Mouse (Mus musculus) heart, adult 2 months (tissue): ENCODE data around the gene Fgfr1op2. TPM values are rescaled to one million over a fixed set of nuclear protein-coding genes. Genes with fewer than 3 reads are reported as not detected.

Source experiments
- DNase-seq, 2 experiments: peaks; one replicate each; pipeline ENCODE4 v3.0.0; 2021
- H3K27ac ChIP-seq: fragments of 200-600 bp; 2 replicates; pipeline ENCODE4 v1.8.1; 2022
- H3K27me3 ChIP-seq: fragments of 200-500 bp; 2 replicates; pipeline ENCODE4 v1.6.1; 2012; ENCODE audit warnings: mild to moderate bottlenecking, low read length, inconsistent platforms, mixed read lengths; ENCODE audit not compliant: control insufficient read depth, insufficient read depth
- H3K36me3 ChIP-seq: fragments of 200-500 bp; 2 replicates; pipeline ENCODE4 v1.6.1; 2012; ENCODE audit warnings: low read length, inconsistent platforms; ENCODE audit not compliant: control insufficient read depth, insufficient read depth
- H3K4me1 ChIP-seq: fragments of 200-500 bp; 2 replicates; pipeline ENCODE4 v1.6.1; 2011; ENCODE audit warnings: low read length; ENCODE audit not compliant: control insufficient read depth, insufficient read depth
- H3K4me3 ChIP-seq: fragments of 200-600 bp; 2 replicates; pipeline ENCODE4 v1.8.1; 2022
- H3K79me2 ChIP-seq: fragments of 200-500 bp; replicated peaks from 2 replicates; pipeline ENCODE4 v1.6.1; 2012; ENCODE audit warnings: mild to moderate bottlenecking, inconsistent platforms, low read length, moderate library complexity, mixed read lengths; ENCODE audit not compliant: control insufficient read depth, insufficient read depth
- H3K9ac ChIP-seq: fragments of 200-500 bp; 2 replicates; pipeline ENCODE4 v1.6.1; 2012; ENCODE audit warnings: low read depth, mild to moderate bottlenecking, control low read depth, inconsistent platforms, low read length, mixed read lengths
- CTCF ChIP-seq: fragments of 200-600 bp; IDR thresholded peaks from 2 replicates; pipeline ENCODE4 v1.8.1; 2022; ENCODE audit warnings: antibody characterized with exemption, mild to moderate bottlenecking, moderate library complexity
- EP300 ChIP-seq: fragments of 200-500 bp; IDR thresholded peaks from 2 replicates; pipeline ENCODE4 v1.6.1; 2011; ENCODE audit warnings: low read depth, low read length, control low read depth; ENCODE audit not compliant: insufficient read depth
- POLR2A ChIP-seq: fragments of 200-500 bp; IDR thresholded peaks from 2 replicates; pipeline ENCODE4 v1.6.1; 2011; ENCODE audit warnings: mild to moderate bottlenecking, low read depth, low read length, control low read depth; ENCODE audit not compliant: insufficient read depth
- WGBS: fragments of 180-500 bp; shearing (Covaris S2); methylation state at CpG from one replicate; pipeline ENCODE4 v1.1.7; 2018; 5-methylcytosine and 5-hydroxymethylcytosine counted together
- intact Hi-C: fragments of 180-260 bp; cut with DNase I; formaldehyde crosslinking; loops from one replicate; pipeline ENCODE4 v1.15.1; 2025
- long read RNA-seq: library from polyadenylated mRNA; stranded (forward); transcript quantifications from one replicate; pipeline ENCODE4 v2.0.0, GENCODE M21; 2021
- polyA plus RNA-seq: library from polyadenylated mRNA; depleted of rRNA; stranded (reverse); fragments of >200 nt; gene quantifications from 2 replicates; pipeline ENCODE4 v1.2.3, GENCODE M21; 2012; rRNA removed
- total RNA-seq, 2 experiments: library from RNA; stranded (reverse); gene quantifications; 2 replicates each; pipeline ENCODE4 v1.2.3; 2021

The Fgfr1op2 gene
- total RNA-seq (10 to 100 TPM; 67.5 to 72.2 TPM), polyA plus RNA-seq (31.3 and 42.6 TPM in 2 replicates)
- long read RNA-seq, transcript Fgfr1op2-202 (5 exons, 918 nt), result minor isoform, 15 of 145 reads
- long read RNA-seq, transcript Fgfr1op2-204 (7 exons, 2,880 nt), result minor isoform, 37 of 145 reads
- long read RNA-seq, transcript Fgfr1op2-203 (6 exons, 2,766 nt), result major isoform, 82 of 145 reads
- long read RNA-seq, partial matches to known transcripts, result 5 of 145 reads
- long read RNA-seq, other reads (novel, unspliced or antisense), result 6 of 145 reads

- Histone ChIP-seq H3K4me1 (peaks cover 9% of the 10 kb centered on the region), H3K36me3 (peaks cover 6% of the 10 kb centered on the region), H3K4me3 (peak within 1 kb of the TSS; percentile 94), H3K27ac (peak within 1 kb of the TSS; percentile 100), H3K79me2 (no peaks in the 10 kb centered on the region; the same call in none of the 2 replicates), H3K9ac (peak within 1 kb of the TSS; percentile 95), H3K27me3 (no peaks in the 10 kb centered on the region)
- intact Hi-C loops, result loop anchor here (2.0 to 10.0 kb wide), 4 partner anchors 66 to 188 kb away; partner anchors contain the start of genes Itpr2, Med21, Stk38l and Tm7sf3
- WGBS, result 1% methylated on average over 13 of the region's 13 CpGs
- TF ChIP-seq CTCF (no peak), EP300 (no peak), POLR2A (no peak)
- no peak for DNase-seq
These were observed at the start of gene Fgfr1op2 for GRCm38 (mm10) chr6:146576903-146577302. Gene Fgfr1op2, plus strand, starts transcription at chr6:146577203.

- H3K4me1 ChIP-seq, result peaks cover 6% of the 10 kb centered on the region
- H3K4me3 ChIP-seq, result no peak overlapping the region
- TF ChIP-seq EP300, result no peak
- no peak for TF ChIP-seq CTCF
- TF ChIP-seq POLR2A, result no peak
- H3K36me3 ChIP-seq, result no peaks in the 10 kb centered on the region
- H3K27me3 ChIP-seq, result no peaks in the 10 kb centered on the region
- H3K27ac ChIP-seq, result no peak overlapping the region
- WGBS, result 47% methylated on average over 2 of the region's 2 CpGs
- H3K9ac ChIP-seq, result no peak overlapping the region
- H3K79me2 ChIP-seq, result no peaks in the 10 kb centered on the region
- DNase-seq, result no peak
- intact Hi-C loops, result no loop called here
These were observed 49.5 kb upstream of the Fgfr1op2 start for GRCm38 (mm10) chr6:146527537-146527936.

GRCm38 (mm10) chr6:146530363-146530762 lies 46.6 kb upstream of the Fgfr1op2 start:
- no peaks in the 10 kb centered on the region for H3K79me2 ChIP-seq
- no peak overlapping the region for H3K9ac ChIP-seq
- DNase-seq, result no peak
- TF ChIP-seq POLR2A, result no peak
- TF ChIP-seq CTCF, result no peak
- no peak for TF ChIP-seq EP300
- peak overlapping the region; percentile 9; the same call in 1 of the 2 replicates for H3K27ac ChIP-seq
- H3K4me1 ChIP-seq, result peaks cover 6% of the 10 kb centered on the region
- no peaks in the 10 kb centered on the region for H3K36me3 ChIP-seq
- 66% methylated on average over 7 of the region's 7 CpGs for WGBS
- intact Hi-C loops, result no loop called here
- no peaks in the 10 kb centered on the region for H3K27me3 ChIP-seq
- no peak overlapping the region for H3K4me3 ChIP-seq

- peak; percentile 77 for TF ChIP-seq EP300
- 0 out of 2 replicates have a peak, but pooled peaks have one; percentile 31 for TF ChIP-seq POLR2A
- TF ChIP-seq CTCF, result no peak
- no peak overlapping the region for H3K4me3 ChIP-seq
- no peak for DNase-seq
- H3K9ac ChIP-seq, result no peak overlapping the region
- no peaks in the 10 kb centered on the region for H3K36me3 ChIP-seq
- H3K27me3 ChIP-seq, result no peaks in the 10 kb centered on the region
- intact Hi-C loops, result no loop called here
- H3K4me1 ChIP-seq, result peaks cover 6% of the 10 kb centered on the region
- WGBS, result 43% methylated on average over 5 of the region's 5 CpGs
- H3K79me2 ChIP-seq, result no peaks in the 10 kb centered on the region
- H3K27ac ChIP-seq, result peak overlapping the region; percentile 36; the same call in 1 of the 2 replicates
These were observed 46.2 kb upstream of the Fgfr1op2 start for GRCm38 (mm10) chr6:146530769-146531168.

GRCm38 (mm10) chr6:146533146-146533545 lies 43.9 kb upstream of the Fgfr1op2 start:
- no peak for TF ChIP-seq POLR2A
- no peak for TF ChIP-seq EP300
- TF ChIP-seq CTCF, result no peak
- H3K79me2 ChIP-seq, result no peaks in the 10 kb centered on the region
- H3K36me3 ChIP-seq, result no peaks in the 10 kb centered on the region
- WGBS, result 86% methylated on average over 4 of the region's 4 CpGs
- no peak for DNase-seq
- no peaks in the 10 kb centered on the region for H3K27me3 ChIP-seq
- H3K4me1 ChIP-seq, result peaks cover 8% of the 10 kb centered on the region
- no peak overlapping the region for H3K27ac ChIP-seq
- no peak overlapping the region for H3K4me3 ChIP-seq
- no peak overlapping the region for H3K9ac ChIP-seq
- intact Hi-C loops, result no loop called here

GRCm38 (mm10) chr6:146535501-146535900 lies 41.5 kb upstream of the Fgfr1op2 start:
- Histone ChIP-seq H3K27ac (no peak overlapping the region), H3K9ac (no peak overlapping the region), H3K36me3 (no peaks in the 10 kb centered on the region), H3K79me2 (no peaks in the 10 kb centered on the region), H3K4me1 (peaks cover 8% of the 10 kb centered on the region), H3K27me3 (no peaks in the 10 kb centered on the region), H3K4me3 (no peak overlapping the region)
- TF ChIP-seq EP300, result no peak
- no peak for TF ChIP-seq CTCF
- TF ChIP-seq POLR2A, result no peak
- 86% methylated on average over 5 of the region's 5 CpGs for WGBS
- intact Hi-C loops, result no loop called here
- no peak for DNase-seq
